Mouse (Mus musculus) ovary, adult 10 weeks (tissue): ENCODE measurements around the gene Marveld2. TPM values are rescaled to one million over a fixed set of nuclear protein-coding genes. Genes with fewer than 3 reads are reported as not detected.

Experiments used
- polyA plus RNA-seq: library from polyadenylated mRNA; stranded (reverse); fragments of 350-450 nt; fragmentation: Illumina TruSeq; extraction: RNeasy Lipid Tissue Mini Kit (QIAGEN cat#74804); gene quantifications from one replicate; pipeline ENCODE4 v1.2.3, GENCODE M21; 2014

Gene Marveld2
- polyA plus RNA-seq, result 3.4 TPM

DNA sequence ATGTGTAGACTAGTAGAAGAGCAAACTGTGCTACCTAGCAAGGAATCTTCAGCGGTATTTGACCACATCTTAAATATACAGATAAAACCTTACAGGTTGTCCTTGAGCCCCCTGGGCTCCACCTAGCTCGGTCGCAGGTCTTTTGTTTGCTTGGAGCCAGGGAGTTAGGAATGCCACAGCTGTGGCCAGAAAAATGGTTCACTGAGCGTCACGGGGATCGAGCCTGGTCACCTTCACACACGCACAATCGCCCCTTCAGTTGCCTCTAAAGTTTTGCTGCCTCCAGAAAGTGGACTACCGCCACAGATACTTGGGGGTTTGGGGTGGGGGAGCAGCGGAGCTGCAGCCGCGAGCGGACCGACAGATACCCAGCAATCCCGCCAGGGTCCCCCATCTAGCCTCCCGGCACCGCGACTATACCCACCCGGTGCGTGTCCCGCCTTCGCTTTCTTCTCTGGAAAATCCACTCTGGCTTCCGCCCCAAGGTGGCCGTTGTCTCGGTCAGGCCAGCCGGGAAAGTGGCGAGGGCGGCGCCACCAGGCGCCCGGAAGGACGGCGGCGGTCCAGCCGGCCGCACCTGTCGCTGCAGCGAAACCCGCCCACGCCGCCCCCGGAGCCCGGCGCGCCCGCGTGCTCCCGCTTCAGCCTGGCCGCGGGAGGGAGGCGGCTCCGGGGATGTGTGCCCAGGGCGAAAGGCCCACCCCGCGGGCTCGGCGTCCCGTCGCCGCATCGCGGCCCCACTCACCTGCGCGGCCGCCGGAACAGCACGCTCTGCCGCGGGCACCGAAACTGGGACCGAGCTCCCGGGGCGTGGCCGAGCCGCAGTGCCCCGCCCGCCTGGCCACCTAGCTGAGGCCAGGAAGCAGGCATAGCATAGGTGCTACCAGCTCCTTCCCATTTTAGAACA, at the start of gene Marveld2:
Marveld2 (minus strand) TSS at position 791 of the 907 bp plus-strand sequence.

DNA sequence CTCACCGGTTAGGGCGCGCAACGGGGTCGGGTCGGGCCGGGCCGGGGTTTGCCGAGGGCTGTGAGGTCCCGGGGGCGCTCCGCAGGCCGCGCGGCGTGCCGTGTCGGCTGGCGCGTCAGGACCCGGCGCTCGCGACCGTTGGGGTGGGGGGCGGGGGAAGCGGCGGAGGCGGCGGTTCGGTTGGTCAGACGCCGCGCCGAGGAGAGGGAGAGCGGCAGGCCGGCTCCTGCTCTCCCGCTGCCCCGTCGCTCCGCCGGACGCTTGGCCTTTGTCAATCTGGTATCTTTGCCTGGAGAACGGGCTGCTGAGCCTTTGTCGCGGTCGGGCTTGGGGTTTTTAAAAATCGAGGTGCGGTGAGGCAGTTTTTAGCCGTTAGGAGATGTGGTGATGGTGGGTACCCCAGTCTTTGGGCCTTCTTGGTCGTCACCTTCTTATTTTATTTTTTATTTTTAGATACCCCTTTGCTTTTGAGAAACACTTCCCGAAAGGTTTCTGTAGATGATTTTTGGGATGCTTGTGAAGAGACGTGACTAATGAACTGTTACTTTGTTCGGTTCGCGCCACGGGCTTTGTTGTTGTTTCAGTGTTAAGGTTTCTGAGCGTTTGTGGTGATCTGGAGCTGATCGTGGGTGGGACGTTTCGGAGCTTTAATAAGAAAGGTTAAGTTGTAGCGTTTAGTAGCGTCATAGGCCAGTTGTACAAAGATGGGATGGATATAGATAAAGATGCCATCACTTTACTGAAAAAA, 34.8 kb upstream of the Marveld2 start, which contains the start of gene Taf9:
Taf9 (plus strand) TSS at position 141 of the 748 bp plus-strand sequence.

DNA sequence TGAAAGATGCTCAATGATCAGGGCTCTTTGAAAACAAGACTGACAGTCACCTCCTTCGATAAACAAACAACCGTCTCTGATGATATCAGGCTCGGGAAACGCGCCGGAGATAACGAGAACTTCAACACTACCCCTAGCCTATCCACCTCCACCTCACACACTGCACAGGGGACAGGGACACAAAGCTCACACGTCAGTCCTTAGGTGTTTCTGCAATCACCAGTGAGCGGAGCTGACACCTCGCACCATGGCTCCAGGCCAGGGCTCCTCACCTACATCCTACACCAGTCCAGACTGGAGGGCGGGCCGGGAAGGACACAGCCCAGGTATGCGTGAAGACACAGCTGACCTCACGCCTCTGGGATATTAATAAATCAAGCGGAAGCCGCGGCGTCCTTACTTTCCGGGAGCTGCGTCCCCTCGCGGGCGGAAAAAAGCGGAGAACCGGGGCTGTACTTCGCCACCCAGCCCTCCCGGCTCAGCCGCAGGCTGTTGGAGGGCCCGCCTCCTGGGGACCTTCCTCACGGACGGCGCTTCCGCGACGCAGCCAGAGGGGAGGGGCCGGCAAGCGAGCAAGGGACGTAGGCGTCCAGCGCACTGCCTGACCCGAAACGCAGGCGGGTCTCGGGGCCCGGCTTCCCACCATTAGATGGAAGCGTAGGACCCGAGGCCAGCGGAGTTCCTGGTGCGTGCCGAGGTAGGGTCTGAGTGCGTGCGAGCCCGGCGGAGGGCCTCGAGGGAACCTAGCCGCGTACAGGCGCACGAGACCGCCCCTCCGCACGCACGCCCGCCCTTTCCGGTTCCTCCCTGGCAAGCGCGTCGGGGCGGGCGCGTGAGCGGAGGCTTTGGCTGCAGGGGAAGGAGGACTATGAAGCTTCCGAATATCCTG, 34.0 kb upstream of the Marveld2 start, which contains the start of the genes Ak6 and Rad17:
Ak6 (plus strand) TSS at position 430 of the 889 bp plus-strand sequence.
Rad17 (minus strand) TSS at position 502 of the 889 bp plus-strand sequence.

DNA sequence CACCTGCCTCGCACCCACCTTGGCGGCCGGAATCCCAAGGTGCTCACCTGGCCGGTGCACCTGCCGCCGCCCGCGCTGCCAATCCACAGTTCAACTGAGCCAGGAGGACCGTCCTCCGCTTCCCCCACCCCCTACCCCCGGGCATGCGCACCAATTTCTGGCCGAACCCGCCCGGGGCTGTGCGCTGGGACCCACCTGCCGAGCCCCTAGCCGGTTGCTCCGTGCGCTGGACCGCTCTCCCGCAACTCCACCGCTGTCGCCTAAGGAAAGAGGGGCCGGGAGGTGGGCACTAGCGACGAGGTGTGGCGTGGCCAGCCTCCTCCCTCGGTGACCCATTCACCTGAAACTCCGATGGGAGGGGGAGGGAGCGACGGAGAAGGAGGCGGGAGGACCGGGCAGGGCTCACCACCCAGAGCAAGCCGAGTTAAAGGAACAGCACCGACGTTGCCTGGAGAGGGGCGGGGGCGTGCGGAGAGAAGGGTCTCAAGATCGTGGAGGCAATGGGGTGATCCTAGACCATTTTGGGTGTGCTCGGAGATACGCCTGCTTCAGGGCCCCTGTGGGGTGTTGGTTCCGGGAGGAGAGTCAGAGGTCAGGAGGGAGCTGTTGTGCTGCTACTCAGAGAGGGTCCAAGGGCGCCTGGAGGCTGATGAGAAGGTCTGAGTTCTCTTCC, 64.3 kb downstream of the Marveld2 start, which contains the start of gene Ocln:
Ocln (minus strand) TSS at position 350 of the 673 bp plus-strand sequence.

Other genes with a start within 250 kb of the Marveld2 start
- 0.40 TPM for gene Naip1, start 164.1 kb downstream of the Marveld2 start, polyA plus RNA-seq
- 82.3 TPM for gene Gtf2h2, start 124.4 kb downstream of the Marveld2 start, polyA plus RNA-seq
- 9.6 TPM for gene Ocln, start 64.3 kb downstream of the Marveld2 start, polyA plus RNA-seq
- 230 TPM for gene Ak6, start 34.0 kb upstream of the Marveld2 start, polyA plus RNA-seq
- gene Rad17, start 34.1 kb upstream of the Marveld2 start, polyA plus RNA-seq, result 67.3 TPM
- gene Taf9, start 34.6 kb upstream of the Marveld2 start, polyA plus RNA-seq, result 13.4 TPM
- gene Ccdc125, start 52.7 kb upstream of the Marveld2 start, polyA plus RNA-seq, result 4.2 TPM
- 65.6 TPM for gene Cdk7, start 114.0 kb upstream of the Marveld2 start, polyA plus RNA-seq
- gene Mrps36, start 127.7 kb upstream of the Marveld2 start, polyA plus RNA-seq, result 76.3 TPM
- gene Cenph, start 158.9 kb upstream of the Marveld2 start, polyA plus RNA-seq, result 22.4 TPM
- gene Ccnb1, start 169.6 kb upstream of the Marveld2 start, polyA plus RNA-seq, result 96.4 TPM
- 168 TPM for gene Slc30a5, start 216.5 kb upstream of the Marveld2 start, polyA plus RNA-seq